Mouse (Mus musculus): ENCODE measurements around the gene Trpm3. TPM values are rescaled to one million over a fixed set of nuclear protein-coding genes. Genes with fewer than 3 reads are reported as not detected.

Trpm3 gene
- polyA plus RNA-seq (2012; rRNA removed) = 0.02 and 0.03 TPM in 2 replicates
- polyA plus RNA-seq (2014; fragmentation: Nextera tagmentation; extraction: Ambion mirVana) = not detected in 2 replicates

GRCm38 (mm10) chr19:22138590-22139421, at the start of gene Trpm3:
Gene Trpm3, plus strand, starts transcription at chr19:22139046.
- H3K4me2 ChIP-seq (ENCODE audit: low read depth) = no peak within 1 kb of the TSS

DNA sequence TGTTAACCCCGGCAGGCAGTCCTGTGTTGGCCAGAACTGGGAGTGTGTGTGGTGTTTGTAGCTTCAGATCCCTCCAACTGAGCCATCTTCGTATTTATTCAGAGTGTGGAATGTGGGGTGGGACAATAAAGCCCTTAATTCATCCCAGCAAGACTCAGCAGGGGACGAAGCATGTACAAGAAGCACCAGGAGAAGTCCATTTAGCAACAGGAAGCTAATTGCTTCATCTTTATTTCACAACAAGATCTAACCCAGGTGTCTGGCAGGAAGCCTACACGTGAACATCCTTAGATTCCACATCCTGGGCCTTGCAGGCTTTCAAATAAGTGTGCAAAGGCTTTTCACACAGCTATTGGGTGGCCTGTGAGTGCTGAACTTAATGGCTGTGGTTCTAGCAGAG, 38.3 kb upstream of the Trpm3 start:
- WGBS (ENCODE audit: insufficient replicate concordance) = 32% methylated on average over 4 of the region's 4 CpGs
- H3K36me3 ChIP-seq (replicated peaks; ENCODE audit: control insufficient read depth, insufficient read depth, low read depth) = no peaks in the 10 kb centered on the region
- ATAC-seq (ENCODE audit: insufficient read depth) (no peak), DNase-seq (ENCODE audit: low read depth in 3 of 3, low spot score in 3 of 3) (no peak)
- H3K4me1 ChIP-seq (replicated peaks; ENCODE audit: control insufficient read depth in 2 of 2, insufficient read depth in 2 of 2, low read length in 1 of 2) = no peaks in the 10 kb centered on the region
- TF ChIP-seq EP300 (IDR thresholded peaks at IDR 0.05; ENCODE audit: low read depth) (no peak), CTCF (IDR thresholded peaks at IDR 0.05; ENCODE audit: low read depth) (no peak)
- no peak overlapping the region for H3K4me3 ChIP-seq (ENCODE audit: insufficient read depth in 1 of 2, low read depth in 2 of 2, low read length in 2 of 2)
- H3K9ac ChIP-seq (replicated peaks) = no peak overlapping the region
- H3K9me3 ChIP-seq (ENCODE audit: control insufficient read depth, low read length) = no peaks in the 10 kb centered on the region
- no peaks in the 10 kb centered on the region for H3K27me3 ChIP-seq (ENCODE audit: control insufficient read depth, insufficient read depth, low read length)
- no peak overlapping the region for H3K27ac ChIP-seq
- H3K4me2 ChIP-seq (ENCODE audit: low read depth) = no peak overlapping the region

More at GRCm38 (mm10) chr19:22138590-22139421, at the start of gene Trpm3:
- Histone ChIP-seq H3K9ac (replicated peaks) (no peak within 1 kb of the TSS), H3K4me1 (replicated peaks; ENCODE audit: control insufficient read depth in 2 of 2, insufficient read depth in 2 of 2, low read length in 1 of 2) (no peaks in the 10 kb centered on the region), H3K27ac (no peak within 1 kb of the TSS), H3K27me3 (ENCODE audit: control insufficient read depth, insufficient read depth, low read length) (no peaks in the 10 kb centered on the region; the same call in 1 of the 2 replicates), H3K4me3 (ENCODE audit: insufficient read depth in 1 of 2, low read depth in 2 of 2, low read length in 2 of 2) (no peak within 1 kb of the TSS), H3K9me3 (ENCODE audit: control insufficient read depth, low read length) (no peaks in the 10 kb centered on the region), H3K36me3 (replicated peaks; ENCODE audit: control insufficient read depth, insufficient read depth, low read depth) (no peaks in the 10 kb centered on the region)
- no peak for ATAC-seq (ENCODE audit: insufficient read depth)
- DNase-seq (ENCODE audit: low read depth in 3 of 3, low spot score in 3 of 3) = peak; percentile 9 to 19 (median 19)
- TF ChIP-seq CTCF (IDR thresholded peaks at IDR 0.05; ENCODE audit: low read depth) = no peak
- no peak for TF ChIP-seq EP300 (IDR thresholded peaks at IDR 0.05; ENCODE audit: low read depth)
- 1% methylated on average over 39 of the region's 39 CpGs for WGBS (ENCODE audit: insufficient replicate concordance)

DNA sequence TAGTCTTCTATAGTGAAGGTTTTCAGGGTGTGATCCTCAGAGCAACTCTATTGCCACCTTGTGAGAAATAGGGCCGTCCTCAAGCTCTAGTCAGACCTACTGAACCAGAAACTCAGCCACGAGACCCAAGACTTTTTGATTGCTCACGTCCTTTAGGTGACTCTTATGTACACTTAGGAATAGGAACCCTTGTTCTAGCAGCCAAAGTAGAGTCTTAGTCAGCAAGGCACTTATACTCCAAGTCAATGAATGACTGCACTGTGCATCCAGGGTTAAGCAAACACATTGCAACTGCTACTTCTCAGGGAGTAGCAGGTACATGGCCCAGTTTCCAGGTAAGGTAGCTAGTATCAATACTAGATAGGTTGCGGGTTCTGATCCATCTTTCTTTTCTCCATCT, 35.0 kb upstream of the Trpm3 start:
- no peak overlapping the region for H3K4me2 ChIP-seq (ENCODE audit: low read depth)
- no peaks in the 10 kb centered on the region for H3K27me3 ChIP-seq (ENCODE audit: control insufficient read depth, insufficient read depth, low read length)
- TF ChIP-seq EP300 (IDR thresholded peaks at IDR 0.05; ENCODE audit: low read depth) = no peak
- no peak for TF ChIP-seq CTCF (IDR thresholded peaks at IDR 0.05; ENCODE audit: low read depth)
- H3K4me1 ChIP-seq (replicated peaks; ENCODE audit: control insufficient read depth in 2 of 2, insufficient read depth in 2 of 2, low read length in 1 of 2) = no peaks in the 10 kb centered on the region
- no peak for ATAC-seq (ENCODE audit: insufficient read depth)
- DNase-seq (ENCODE audit: low read depth in 3 of 3, low spot score in 3 of 3) = no peak
- H3K36me3 ChIP-seq (replicated peaks; ENCODE audit: control insufficient read depth, insufficient read depth, low read depth) = no peaks in the 10 kb centered on the region
- WGBS (ENCODE audit: insufficient replicate concordance) = 47% methylated on average over 4 of the region's 4 CpGs
- no peak overlapping the region for H3K9ac ChIP-seq (replicated peaks)
- no peak overlapping the region for H3K27ac ChIP-seq
- H3K4me3 ChIP-seq (ENCODE audit: insufficient read depth in 1 of 2, low read depth in 2 of 2, low read length in 2 of 2) = no peak overlapping the region
- H3K9me3 ChIP-seq (ENCODE audit: control insufficient read depth, low read length) = no peaks in the 10 kb centered on the region

GRCm38 (mm10) chr19:22104848-22105484, 33.9 kb upstream of the Trpm3 start:
- H3K27me3 ChIP-seq (ENCODE audit: control insufficient read depth, insufficient read depth, low read length) = no peaks in the 10 kb centered on the region
- TF ChIP-seq CTCF (IDR thresholded peaks at IDR 0.05; ENCODE audit: low read depth) (no peak), EP300 (IDR thresholded peaks at IDR 0.05; ENCODE audit: low read depth) (no peak)
- WGBS (ENCODE audit: insufficient replicate concordance) = 55% methylated on average over 7 of the region's 7 CpGs
- no peaks in the 10 kb centered on the region for H3K9me3 ChIP-seq (ENCODE audit: control insufficient read depth, low read length)
- H3K4me3 ChIP-seq (ENCODE audit: insufficient read depth in 1 of 2, low read depth in 2 of 2, low read length in 2 of 2) = no peak overlapping the region
- no peak overlapping the region for H3K9ac ChIP-seq (replicated peaks)
- H3K36me3 ChIP-seq (replicated peaks; ENCODE audit: control insufficient read depth, insufficient read depth, low read depth) = no peaks in the 10 kb centered on the region
- H3K4me2 ChIP-seq (ENCODE audit: low read depth) = no peak overlapping the region
- no peaks in the 10 kb centered on the region for H3K4me1 ChIP-seq (replicated peaks; ENCODE audit: control insufficient read depth in 2 of 2, insufficient read depth in 2 of 2, low read length in 1 of 2)
- ATAC-seq (ENCODE audit: insufficient read depth) (no peak), DNase-seq (ENCODE audit: low read depth in 3 of 3, low spot score in 3 of 3) (no peak)
- H3K27ac ChIP-seq = no peak overlapping the region

GRCm38 (mm10) chr19:22105648-22106047, 33.2 kb upstream of the Trpm3 start:
- TF ChIP-seq EP300 (IDR thresholded peaks at IDR 0.05; ENCODE audit: low read depth) (no peak), CTCF (IDR thresholded peaks at IDR 0.05; ENCODE audit: low read depth) (no peak)
- Histone ChIP-seq H3K4me2 (ENCODE audit: low read depth) (no peak overlapping the region), H3K9ac (replicated peaks) (no peak overlapping the region), H3K4me3 (ENCODE audit: insufficient read depth in 1 of 2, low read depth in 2 of 2, low read length in 2 of 2) (no peak overlapping the region), H3K4me1 (replicated peaks; ENCODE audit: control insufficient read depth in 2 of 2, insufficient read depth in 2 of 2, low read length in 1 of 2) (no peaks in the 10 kb centered on the region), H3K27ac (no peak overlapping the region), H3K36me3 (replicated peaks; ENCODE audit: control insufficient read depth, insufficient read depth, low read depth) (no peaks in the 10 kb centered on the region), H3K9me3 (ENCODE audit: control insufficient read depth, low read length) (no peaks in the 10 kb centered on the region), H3K27me3 (ENCODE audit: control insufficient read depth, insufficient read depth, low read length) (no peaks in the 10 kb centered on the region)
- no peak for DNase-seq (ENCODE audit: low read depth in 3 of 3, low spot score in 3 of 3)
- WGBS (ENCODE audit: insufficient replicate concordance) = 40% methylated on average over 2 of the region's 2 CpGs
- no peak for ATAC-seq (ENCODE audit: insufficient read depth)
